12 mouse cellular contexts compared by ENCODE assay signal in genomic region chr2:131652197-131652596, GRCm38 (mm10).
DNase-seq lines count a peak whose midpoint lies in the region; ATAC-seq and TF ChIP-seq lines count a peak whose summit lies in the region.
"Had no signal": no experiment of that assay in that cellular context is flagged by ENCODE, and none has a peak within 500 bp of the region (broad histone marks: within the 10 kb centered on the region; RNA-seq: fewer than 3 reads in every experiment).

No protein-coding gene starts in this region.

- DNase-seq in cerebellum, postnatal 10 days: peak; percentile 34 to 42
- DNase-seq in lung, adult 18-20 months: peak; percentile 7 to 14
- DNase-seq in lung, postnatal 14 days: no peak
- peak; percentile 55 for DNase-seq in kidney, postnatal 0 days (ENCODE audit: low spot score)
- peak; percentile 27 for DNase-seq in testis, postnatal 14 days (ENCODE audit: low spot score)
- DNase-seq in thymus, postnatal 36 days: no peak
- DNase-seq: cerebellum, postnatal 36 days; layer of hippocampus, postnatal 36 days had no signal

- H3K36me3 ChIP-seq in kidney, postnatal 0 days (ENCODE audit: insufficient read depth, low read length): no peaks in the 10 kb centered on the region
- H3K36me3 ChIP-seq in forebrain, embryonic 13.5 days (ENCODE audit: poor library complexity, severe bottlenecking): no peaks in the 10 kb centered on the region

- H3K4me1 ChIP-seq in kidney, postnatal 0 days (replicated peaks; ENCODE audit: insufficient read depth, low read length): peaks cover 5% of the 10 kb centered on the region; the same call in 1 of the 2 replicates
- no peaks in the 10 kb centered on the region for H3K4me1 ChIP-seq in forebrain, embryonic 13.5 days

- no peaks in the 10 kb centered on the region for H3K27me3 ChIP-seq in kidney, postnatal 0 days (ENCODE audit: insufficient read depth, low read length)
- no peaks in the 10 kb centered on the region for H3K27me3 ChIP-seq in forebrain, embryonic 13.5 days

- H3K4me3 ChIP-seq in kidney, postnatal 0 days (replicated peaks; ENCODE audit: low read depth, low read length): no peak overlapping the region
- no peak overlapping the region for H3K4me3 ChIP-seq in forebrain, embryonic 13.5 days
- H3K4me3 ChIP-seq: megakaryocyte, embryonic 14.5 days; myocyte had no signal

- H3K9ac ChIP-seq in kidney, postnatal 0 days (ENCODE audit: low read depth, low read length): no peak overlapping the region
- H3K9ac ChIP-seq in forebrain, embryonic 13.5 days: no peak overlapping the region

- no peak overlapping the region for H3K4me2 ChIP-seq in kidney, postnatal 0 days (ENCODE audit: low read length)
- no peak overlapping the region for H3K4me2 ChIP-seq in forebrain, embryonic 13.5 days

- ATAC-seq in cerebellum, adult (ENCODE audit: insufficient number of reproducible peaks, low FRiP score, low TSS enrichment): no peak
- ATAC-seq in kidney, postnatal 0 days (replicated peaks; ENCODE audit: low FRiP score, low read depth): 0 out of 2 replicates have a peak, but pooled peaks have one; percentile 25
- ATAC-seq in forebrain, embryonic 13.5 days: no peak

- peak; percentile 14; the same call in 1 of the 2 replicates for TF ChIP-seq CTCF in kidney, postnatal 0 days (IDR thresholded peaks at IDR 0.05; ENCODE audit: low read depth)

- H3K27ac ChIP-seq in kidney, postnatal 0 days: no peak overlapping the region
- H3K27ac ChIP-seq in forebrain, embryonic 13.5 days: no peak overlapping the region

- H3K9me3 ChIP-seq in kidney, postnatal 0 days (replicated peaks; ENCODE audit: low read length): no peaks in the 10 kb centered on the region
- no peaks in the 10 kb centered on the region for H3K9me3 ChIP-seq in forebrain, embryonic 13.5 days (replicated peaks)

- 23% methylated on average over 5 of the region's 5 CpGs for WGBS in kidney, postnatal 0 days
- WGBS in forebrain, embryonic 13.5 days: 91% methylated on average over 5 of the region's 5 CpGs

Comparison
In these comparisons a context has a peak if more than half of its experiments do, and no peak if none do; other contexts are left out.
1. DNase-seq: peak in cerebellum, postnatal 10 days (2 of 2), lung, adult 18-20 months (2 of 2), kidney, postnatal 0 days (single experiment) and testis, postnatal 14 days (single experiment); none in lung, postnatal 14 days (single experiment) and thymus, postnatal 36 days (0 of 2).